Mouse (Mus musculus) E14TG2a.4 (cell line): ENCODE results near the gene Agap1.

Experiments
- H3K27me3 ChIP-seq: 2 replicates; pipeline ENCODE4 v1.6.1; 2014; ENCODE audit warnings: low read length, control low read depth; ENCODE audit not compliant: insufficient read depth
- H3K36me3 ChIP-seq: 2 replicates; pipeline ENCODE4 v1.6.1; 2014; ENCODE audit warnings: low read length, control low read depth; ENCODE audit not compliant: insufficient read depth
- H3K4me1 ChIP-seq: replicated peaks from 2 replicates; pipeline ENCODE4 v1.6.1; 2014; ENCODE audit warnings: low read depth, low read length, control low read depth
- H3K4me3 ChIP-seq: replicated peaks from 2 replicates; pipeline ENCODE4 v1.5.1; 2014; ENCODE audit warnings: mild to moderate bottlenecking, low read length
- H3K9me3 ChIP-seq: 2 replicates; pipeline ENCODE4 v1.6.1; 2014; ENCODE audit warnings: low read length, control low read depth
- CTCF ChIP-seq: conservative IDR thresholded peaks from 2 replicates; pipeline ENCODE4 v1.5.1; 2014; ENCODE audit warnings: low read length
- NANOG ChIP-seq: IDR thresholded peaks from 2 replicates; pipeline ENCODE4 v1.6.1; 2014; ENCODE audit warnings: borderline replicate concordance, low read length, mixed read lengths
- POU5F1 ChIP-seq: IDR thresholded peaks from 2 replicates; pipeline ENCODE4 v1.6.1; 2014; ENCODE audit warnings: low read length, borderline replicate concordance

Gene Agap1

DNA sequence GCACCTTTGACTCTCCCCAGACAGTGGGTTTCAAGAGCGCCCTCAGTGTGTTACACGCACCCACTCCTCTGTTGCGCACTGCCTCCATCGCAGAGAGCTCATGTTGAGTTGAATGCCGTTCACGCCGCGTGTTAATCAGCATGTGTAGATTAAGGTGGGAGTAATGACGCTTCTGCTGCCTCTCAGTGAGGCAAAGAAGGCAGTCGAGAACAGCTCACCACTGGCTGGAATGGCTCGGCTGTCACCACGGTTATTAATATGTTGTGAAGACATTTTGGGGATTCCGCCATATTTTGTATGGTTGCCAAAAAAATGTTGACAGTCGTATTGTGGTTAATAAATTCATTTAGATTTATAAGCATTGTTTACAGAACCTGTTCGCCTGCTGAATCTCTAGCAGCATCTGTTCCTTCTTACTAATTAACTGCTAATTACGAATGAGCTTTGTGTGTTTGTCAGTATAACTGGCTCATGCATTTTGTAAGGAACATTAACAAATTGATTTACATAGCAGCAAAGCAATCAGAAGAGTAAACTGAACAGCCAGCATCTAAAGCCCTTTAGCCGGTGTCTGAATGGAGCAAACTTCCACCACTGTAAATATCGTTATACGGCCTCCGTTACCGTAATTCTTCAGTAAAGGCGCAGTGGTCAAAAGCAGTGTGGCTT is 235.1 kb downstream of the Agap1 start:
- H3K4me3 ChIP-seq: no peak overlapping the region; the same call in 1 of the 2 replicates

GRCm38 (mm10) chr1:89691096-89691495 is 236.5 kb downstream of the Agap1 start:
- no peak for TF ChIP-seq POU5F1
- TF ChIP-seq NANOG: no peak
- TF ChIP-seq CTCF: no peak
- Histone ChIP-seq H3K4me3 (no peak overlapping the region), H3K9me3 (no peaks in the 10 kb centered on the region), H3K27me3 (no peaks in the 10 kb centered on the region), H3K4me1 (peaks cover 13% of the 10 kb centered on the region), H3K36me3 (peaks cover 6% of the 10 kb centered on the region; the same call in 1 of the 2 replicates)

More for the DNA sequence above, 235.1 kb downstream of the Agap1 start:
- TF ChIP-seq CTCF: no peak
- no peak for TF ChIP-seq NANOG
- TF ChIP-seq POU5F1: no peak
- no peaks in the 10 kb centered on the region for H3K9me3 ChIP-seq
- H3K36me3 ChIP-seq: peaks cover 18% of the 10 kb centered on the region
- peaks cover 13% of the 10 kb centered on the region for H3K4me1 ChIP-seq
- no peaks in the 10 kb centered on the region for H3K27me3 ChIP-seq

DNA sequence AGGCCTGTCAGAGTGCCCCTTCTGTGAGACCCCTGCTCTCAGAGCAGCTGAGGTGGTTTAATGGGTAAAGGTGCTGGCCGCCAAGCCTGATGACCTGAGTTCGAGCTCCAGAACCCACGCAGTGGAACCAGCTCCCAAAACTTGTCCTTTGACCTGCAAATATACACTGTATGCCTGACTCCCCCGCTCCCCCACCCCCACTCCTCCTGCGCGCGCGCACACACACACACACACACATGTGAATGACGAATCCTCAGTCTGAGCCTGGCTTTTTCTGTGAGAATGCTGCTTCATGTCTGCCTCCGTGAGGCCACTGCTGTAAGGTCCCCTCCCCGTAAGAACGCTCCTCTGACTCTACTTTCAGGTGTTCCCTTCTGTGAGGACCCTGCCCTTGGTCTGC is 237.8 kb downstream of the Agap1 start:
- no peak for TF ChIP-seq POU5F1
- TF ChIP-seq CTCF: no peak
- no peak for TF ChIP-seq NANOG
- Histone ChIP-seq H3K36me3 (peaks cover 3% of the 10 kb centered on the region; the same call in 1 of the 2 replicates), H3K4me1 (peaks cover 13% of the 10 kb centered on the region), H3K4me3 (no peak overlapping the region), H3K27me3 (no peaks in the 10 kb centered on the region), H3K9me3 (no peaks in the 10 kb centered on the region)

GRCm38 (mm10) chr1:89694916-89695315 is 240.3 kb downstream of the Agap1 start:
- Histone ChIP-seq H3K27me3 (no peaks in the 10 kb centered on the region), H3K4me1 (no peaks in the 10 kb centered on the region), H3K4me3 (no peak overlapping the region), H3K36me3 (0 out of 2 replicates have a peak, but pooled peaks cover 6% of the 10 kb centered on the region), H3K9me3 (no peaks in the 10 kb centered on the region)
- no peak for TF ChIP-seq CTCF
- TF ChIP-seq POU5F1: no peak
- TF ChIP-seq NANOG: no peak

GRCm38 (mm10) chr1:89697241-89697640 is 242.6 kb downstream of the Agap1 start:
- no peak for TF ChIP-seq CTCF
- Histone ChIP-seq H3K4me1 (no peaks in the 10 kb centered on the region), H3K36me3 (peaks cover 16% of the 10 kb centered on the region), H3K27me3 (no peaks in the 10 kb centered on the region), H3K9me3 (no peaks in the 10 kb centered on the region), H3K4me3 (no peak overlapping the region)

- 0 out of 2 replicates have a peak, but pooled peaks cover 6% of the 10 kb centered on the region for H3K4me1 ChIP-seq
- H3K36me3 ChIP-seq: peaks cover 13% of the 10 kb centered on the region
- TF ChIP-seq POU5F1 (no peak), CTCF (no peak), NANOG (no peak)
- H3K27me3 ChIP-seq: no peaks in the 10 kb centered on the region
- no peaks in the 10 kb centered on the region for H3K9me3 ChIP-seq
- no peak overlapping the region for H3K4me3 ChIP-seq
These were observed 245.6 kb downstream of the Agap1 start for GRCm38 (mm10) chr1:89700166-89700565.

DNA sequence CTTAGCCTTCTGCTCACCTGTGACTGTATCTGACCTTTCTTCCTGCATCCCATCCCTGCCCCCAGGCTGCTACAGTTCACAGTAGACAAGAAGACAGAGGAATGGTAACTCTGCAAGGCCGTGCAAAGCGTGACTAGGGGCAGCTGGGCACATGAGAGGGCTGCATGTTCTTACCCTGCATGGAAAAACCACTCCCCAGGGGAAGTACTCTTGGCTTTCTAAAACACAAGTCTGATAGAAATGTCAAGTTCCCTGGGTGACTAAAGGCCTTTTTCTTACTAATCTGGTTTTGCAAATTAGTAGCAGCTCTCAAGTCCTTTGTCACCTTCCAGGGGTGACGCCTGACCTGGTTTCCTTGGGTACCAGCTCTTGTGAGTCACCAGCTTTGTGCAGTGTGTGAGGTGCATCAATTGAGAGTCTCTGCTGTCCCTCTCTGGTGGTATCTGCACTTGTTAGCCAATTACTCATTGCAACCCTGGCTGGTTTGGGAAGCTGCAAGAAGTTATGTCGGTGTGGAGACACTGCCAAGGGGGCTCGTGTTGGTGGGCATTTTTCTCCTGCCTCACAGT is 246.6 kb downstream of the Agap1 start:
- TF ChIP-seq CTCF (no peak), NANOG (no peak), POU5F1 (no peak)
- Histone ChIP-seq H3K9me3 (no peaks in the 10 kb centered on the region), H3K4me1 (0 out of 2 replicates have a peak, but pooled peaks cover 6% of the 10 kb centered on the region), H3K27me3 (no peaks in the 10 kb centered on the region), H3K36me3 (peaks cover 23% of the 10 kb centered on the region), H3K4me3 (no peak overlapping the region)

GRCm38 (mm10) chr1:89703294-89703693 is 248.7 kb downstream of the Agap1 start:
- H3K4me3 ChIP-seq: no peak overlapping the region
- H3K9me3 ChIP-seq: no peaks in the 10 kb centered on the region
- H3K4me1 ChIP-seq: 0 out of 2 replicates have a peak, but pooled peaks cover 6% of the 10 kb centered on the region
- H3K27me3 ChIP-seq: no peaks in the 10 kb centered on the region
- H3K36me3 ChIP-seq: peaks cover 25% of the 10 kb centered on the region
- TF ChIP-seq POU5F1 (no peak), CTCF (no peak), NANOG (no peak)
